Mouse (Mus musculus): ENCODE measurements around the gene Sqstm1.

- no peak for TF ChIP-seq TAL1 (IDR thresholded peaks at IDR 0.05; ENCODE audit: low read length)
- no peak for TF ChIP-seq GATA1 (IDR thresholded peaks at IDR 0.05; ENCODE audit: low read length)
Measured at GRCm38 (mm10) chr11:50182702-50183101, 27.9 kb downstream of the Sqstm1 start.
